Mouse (Mus musculus) kidney, adult 11 months (tissue): ENCODE results near the gene Adgra1.
A peak's percentile ranks its signal among the peaks of the same experiment; 100 is the strongest.

Experiments used
- DNase-seq: peaks from one replicate; pipeline ENCODE4 v3.0.0; 2022

The Adgra1 gene

DNA sequence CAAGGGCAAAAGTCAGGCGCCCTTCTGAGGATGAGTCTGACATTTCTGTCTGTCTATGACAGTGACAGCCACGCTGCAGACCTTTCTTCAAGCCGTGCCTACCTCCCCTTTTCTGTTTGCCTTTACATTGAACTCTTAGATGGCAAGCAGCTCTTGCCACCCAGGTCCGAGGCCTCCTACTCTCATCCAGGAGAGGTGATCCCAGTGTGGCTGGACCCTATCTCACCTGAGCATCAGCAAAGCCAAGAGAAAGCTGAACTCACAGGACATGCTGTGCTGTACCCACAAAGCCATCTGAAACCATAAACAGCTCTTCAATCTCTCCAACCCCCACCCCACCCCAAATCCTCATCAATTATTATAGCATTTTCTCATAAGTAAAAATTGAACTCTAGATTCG, 16.7 kb downstream of the Adgra1 start:
- DNase-seq = no peak

DNA sequence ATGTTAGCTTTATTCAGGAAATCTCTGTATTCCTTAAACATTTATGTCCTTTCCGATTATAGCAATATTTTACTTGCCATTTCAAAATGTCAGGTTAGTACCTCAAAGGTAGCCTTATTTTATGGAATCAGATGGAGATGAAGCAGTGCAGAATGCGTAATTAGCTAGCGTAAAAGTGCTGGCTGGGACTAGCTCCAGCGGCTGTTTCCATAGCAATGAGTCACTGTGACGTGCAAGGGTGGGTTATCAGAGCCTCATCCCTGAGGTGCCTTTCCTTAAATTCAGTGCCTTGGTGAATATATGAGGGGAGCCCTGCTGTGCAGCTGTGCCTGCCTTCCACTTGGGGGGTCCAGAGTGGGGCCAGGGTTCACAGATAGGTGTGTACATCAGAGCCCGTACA, 17.1 kb downstream of the Adgra1 start:
- no peak for DNase-seq

DNA sequence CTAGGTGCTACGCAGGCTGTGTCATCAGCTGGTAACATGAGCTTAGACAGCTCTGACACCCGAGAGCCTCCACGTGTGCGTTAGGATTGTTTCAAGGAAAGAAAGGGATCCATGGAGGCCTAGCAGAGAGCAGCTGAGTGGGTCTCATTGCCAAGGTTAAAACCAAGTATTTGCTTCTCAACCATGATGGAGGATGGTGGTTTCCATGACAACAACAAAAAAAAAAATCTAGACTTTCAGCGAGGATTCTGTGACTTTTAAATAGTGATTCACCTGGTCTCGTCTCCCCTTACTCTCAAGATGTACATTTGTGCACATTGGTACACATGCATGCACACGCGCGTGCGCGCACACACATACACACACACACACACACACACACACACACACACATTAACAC, 21.3 kb downstream of the Adgra1 start:
- no peak for DNase-seq

DNA sequence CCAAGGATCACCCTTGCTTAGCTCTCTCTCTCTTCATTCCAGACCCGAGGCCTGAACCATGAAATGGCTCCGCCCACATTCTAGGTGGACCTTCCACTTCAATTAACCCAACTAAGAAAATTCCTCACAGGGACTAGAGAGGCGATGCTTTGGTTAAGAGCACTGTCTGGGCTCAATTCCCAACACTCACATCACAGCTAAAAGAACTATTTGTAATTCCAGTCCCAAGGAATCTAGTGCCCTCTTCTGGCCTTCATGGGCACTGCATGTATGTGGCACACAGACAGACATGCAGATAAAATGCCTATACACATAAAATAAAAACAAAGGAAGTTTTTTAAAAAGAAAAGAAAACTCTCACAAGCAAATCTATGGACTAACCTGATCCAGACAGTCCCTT, 27.4 kb downstream of the Adgra1 start:
- peak; percentile 30 for DNase-seq

DNA sequence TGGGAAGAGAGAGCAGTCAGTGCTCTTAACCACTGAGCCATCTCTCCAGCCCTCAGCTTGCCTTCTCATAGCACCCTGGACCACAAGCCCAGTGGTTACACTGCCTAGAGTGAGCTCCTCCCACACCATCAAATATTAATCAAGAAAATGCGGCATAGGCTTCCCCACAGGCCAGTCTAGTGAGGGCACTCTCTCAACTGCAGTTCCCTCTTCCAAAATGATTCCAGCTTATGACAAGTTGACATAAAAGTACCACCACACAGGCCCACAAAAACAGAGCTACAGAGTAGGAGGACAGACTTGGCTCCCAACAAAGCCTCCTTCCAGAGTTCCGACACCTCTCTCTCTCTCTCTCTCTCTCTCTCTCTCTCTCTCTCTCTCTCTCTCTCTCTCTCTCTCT, 29.1 kb downstream of the Adgra1 start:
- DNase-seq = no peak

DNA sequence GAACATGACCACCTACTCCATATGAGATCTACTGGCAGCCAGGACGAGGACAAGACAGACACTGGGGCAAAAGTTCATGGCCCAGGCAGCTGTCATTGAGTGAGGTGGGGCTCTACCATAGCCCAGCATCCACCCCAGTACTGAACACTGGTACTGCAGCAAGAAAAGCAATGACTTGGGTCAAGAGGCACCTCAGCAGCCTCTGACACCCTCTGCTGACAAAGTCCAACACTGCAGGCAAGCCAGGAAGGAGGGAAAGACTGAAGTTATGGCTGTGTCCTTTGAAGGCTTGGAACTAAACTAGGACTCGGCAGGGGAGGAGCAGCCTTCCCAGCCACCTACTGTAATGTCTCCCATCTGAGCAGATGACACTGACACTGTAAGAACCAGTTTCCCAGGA, 30.3 kb downstream of the Adgra1 start:
- no peak for DNase-seq

DNA sequence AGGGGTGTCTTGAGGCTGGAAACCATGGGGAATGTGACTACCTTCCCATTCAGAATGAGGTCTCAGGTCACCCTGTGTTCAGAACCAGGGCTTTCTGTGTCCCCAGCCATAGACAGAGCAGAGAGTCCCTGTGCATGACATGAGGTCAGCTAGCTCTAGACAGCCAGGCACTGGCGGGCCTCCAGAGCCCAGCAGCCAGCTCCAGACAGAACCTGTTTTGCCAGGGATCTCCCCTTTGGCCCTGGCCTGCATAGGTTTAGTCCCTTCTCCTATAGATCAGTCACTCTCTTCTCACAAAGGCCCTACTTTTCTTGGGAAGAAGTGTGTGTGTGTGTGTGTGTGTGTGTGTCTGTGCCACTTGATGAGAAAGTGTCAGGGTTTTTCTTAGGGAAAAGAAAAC, 30.9 kb downstream of the Adgra1 start:
- DNase-seq = no peak

DNA sequence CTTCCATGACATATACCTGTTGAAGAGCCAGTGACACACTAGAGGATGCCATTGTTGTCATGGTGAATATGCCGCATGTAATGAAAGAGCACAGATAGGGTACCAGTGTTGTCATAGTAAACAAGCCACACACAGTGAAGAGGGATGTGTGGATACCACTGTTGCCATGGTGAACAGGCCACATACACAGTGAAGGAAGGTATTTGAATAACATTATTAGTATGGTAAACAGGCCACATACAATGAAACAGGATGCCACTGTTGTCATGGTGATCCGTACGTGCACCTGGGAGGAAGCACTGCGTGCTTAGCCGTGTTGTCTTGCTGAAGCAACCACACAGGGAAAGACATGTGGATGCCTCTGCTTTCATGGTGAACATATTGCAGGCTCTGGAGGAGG, 37.0 kb downstream of the Adgra1 start:
- no peak for DNase-seq

DNA sequence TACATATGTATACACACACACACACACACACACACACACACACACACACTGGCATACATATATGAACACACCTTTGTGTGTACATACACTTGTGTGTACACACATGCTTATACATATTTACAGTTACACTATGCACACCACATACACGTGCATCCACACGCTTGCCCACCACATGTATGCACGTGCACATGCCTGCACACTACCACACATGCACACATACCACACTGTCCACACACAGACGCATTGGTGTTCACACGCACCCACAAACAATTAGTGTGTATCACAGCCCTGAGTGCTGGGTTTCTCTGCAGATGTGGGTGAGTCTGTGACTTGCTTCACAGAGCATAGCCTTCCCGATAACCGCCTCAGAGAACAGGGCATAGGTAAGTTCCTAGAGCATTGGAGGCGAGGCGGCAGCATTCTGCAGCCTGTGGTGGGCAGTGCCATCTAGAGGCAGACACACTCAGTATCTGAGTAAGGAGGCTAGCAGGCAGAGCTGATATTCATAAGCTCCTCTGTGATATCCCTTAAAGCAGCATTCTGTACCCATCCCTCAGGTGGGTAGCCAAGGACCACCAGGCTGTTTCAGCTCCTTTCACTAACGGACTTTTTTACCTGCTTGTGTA, 43.3 kb downstream of the Adgra1 start:
- no peak for DNase-seq

DNA sequence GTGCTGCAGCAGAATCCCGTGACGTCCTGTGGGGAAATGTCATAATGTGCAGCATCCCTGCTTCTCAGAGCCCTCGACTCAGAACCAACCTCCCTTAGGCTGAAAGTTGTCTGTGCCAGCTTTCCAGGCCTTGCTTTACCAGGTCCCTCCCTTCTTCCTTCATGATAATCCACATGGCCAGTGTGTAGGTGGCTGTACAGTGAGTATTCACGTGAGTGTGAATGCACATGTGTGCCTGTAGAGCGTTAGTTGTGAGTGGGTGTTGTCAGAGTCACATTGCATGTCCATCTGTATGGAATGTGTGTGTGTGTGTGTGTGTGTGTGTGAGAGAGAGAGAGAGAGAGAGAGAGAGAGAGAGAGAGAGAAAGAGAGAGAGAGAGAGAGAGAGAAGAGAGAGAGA, 44.1 kb downstream of the Adgra1 start:
- no peak for DNase-seq

DNA sequence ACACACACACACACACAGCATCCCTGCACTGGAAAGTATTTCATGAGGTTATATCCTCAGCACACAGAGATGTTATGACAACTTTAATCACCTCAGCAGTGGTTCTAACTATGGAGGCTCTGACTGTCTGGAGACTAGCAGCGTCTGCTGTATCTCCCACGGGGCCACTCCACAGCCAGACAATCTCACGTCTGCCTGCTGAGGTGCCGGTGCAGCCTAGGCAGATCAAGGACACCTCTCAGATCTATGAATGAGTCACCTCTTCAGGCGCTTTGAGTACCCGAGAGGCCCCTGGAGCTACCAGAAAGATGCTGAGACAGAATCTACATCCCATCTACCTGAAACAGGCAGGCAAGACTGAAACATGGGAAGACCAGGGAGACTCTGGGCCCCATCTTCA, 44.6 kb downstream of the Adgra1 start:
- DNase-seq = no peak

DNA sequence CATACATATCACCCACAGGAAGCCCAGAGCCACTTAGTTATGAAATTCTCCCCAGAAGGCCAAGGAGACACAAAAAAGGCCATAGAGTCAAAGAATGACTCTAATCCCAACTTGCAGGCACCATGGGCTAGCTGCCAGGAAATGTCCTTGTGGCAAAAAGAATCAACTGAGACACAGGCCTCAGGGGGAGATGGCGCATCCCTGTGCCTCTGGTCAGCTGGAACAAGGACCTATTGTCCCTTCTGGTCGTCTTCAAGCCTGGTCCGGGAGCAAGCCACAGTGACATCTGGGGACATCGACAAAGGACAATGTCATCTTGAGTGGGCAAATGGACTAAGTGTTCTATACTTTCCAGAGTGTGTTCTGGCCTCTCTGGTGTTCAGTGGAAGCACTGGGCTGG, 49.6 kb downstream of the Adgra1 start:
- no peak for DNase-seq

DNA sequence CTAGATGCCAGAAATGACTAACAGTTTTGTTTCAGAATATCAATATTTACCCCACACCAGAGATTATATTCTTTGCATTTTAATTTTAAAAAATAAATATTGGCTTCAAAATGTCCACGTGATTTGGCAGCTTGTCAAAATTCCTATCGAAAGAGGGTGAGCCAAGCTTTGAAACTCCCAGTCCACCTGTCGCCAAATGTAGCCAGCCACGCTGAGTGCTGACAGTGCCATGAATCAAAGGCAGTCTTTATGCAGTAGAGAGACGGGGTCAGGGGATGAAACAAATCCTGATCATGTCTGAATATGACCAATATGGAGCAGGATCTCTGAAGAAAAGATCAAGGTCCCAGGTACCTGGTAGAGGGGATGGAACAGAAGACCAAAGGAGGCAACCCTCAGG, 57.8 kb downstream of the Adgra1 start:
- no peak for DNase-seq

DNA sequence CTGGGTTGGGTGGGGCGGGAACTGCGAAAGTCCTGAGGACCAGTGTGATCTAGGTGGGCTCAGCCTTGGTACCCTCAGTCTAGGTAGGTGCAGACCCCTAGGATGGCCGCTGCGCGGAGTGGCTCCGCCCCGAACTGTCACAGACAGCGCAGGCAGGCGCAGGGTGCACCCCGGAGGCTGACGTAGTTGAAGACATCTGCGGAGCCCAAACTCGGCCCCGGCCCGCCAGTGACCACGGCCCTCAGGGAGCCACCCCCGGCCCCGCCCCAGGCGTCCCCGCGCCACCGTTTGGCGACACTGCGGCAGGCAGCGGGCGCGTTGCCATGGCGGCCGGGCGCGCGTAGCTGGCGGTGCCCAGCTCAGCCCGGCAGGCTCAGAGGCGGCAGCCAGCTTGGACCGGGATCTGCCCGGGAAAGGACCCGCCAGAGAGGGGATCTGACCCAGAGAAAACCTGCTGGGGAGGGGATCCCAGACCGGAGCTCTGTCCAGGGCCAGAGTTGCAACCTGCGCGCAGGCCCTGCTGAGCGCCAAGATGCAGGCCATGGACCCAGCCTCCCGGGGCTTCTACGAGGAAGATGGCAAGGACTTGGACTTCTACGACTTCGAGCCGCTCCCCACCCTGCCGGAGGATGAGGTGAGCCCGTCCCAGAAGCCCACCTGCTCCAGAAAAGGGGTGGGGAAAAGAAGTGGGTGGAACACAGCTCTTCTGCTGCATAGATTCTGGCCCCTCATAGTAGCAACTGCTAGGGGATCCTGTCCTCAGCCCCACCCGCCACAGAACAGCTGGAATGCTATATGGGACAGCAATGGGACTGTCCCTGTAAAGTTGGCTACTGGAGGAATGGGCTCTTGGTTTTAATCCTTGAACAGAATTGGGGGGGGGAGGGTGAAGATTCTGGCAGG, 60.9 kb downstream of the Adgra1 start, which contains the start of gene Kndc1:
Kndc1 (plus strand) TSS at position 42 of the 903 bp plus-strand sequence.
- no peak for DNase-seq

DNA sequence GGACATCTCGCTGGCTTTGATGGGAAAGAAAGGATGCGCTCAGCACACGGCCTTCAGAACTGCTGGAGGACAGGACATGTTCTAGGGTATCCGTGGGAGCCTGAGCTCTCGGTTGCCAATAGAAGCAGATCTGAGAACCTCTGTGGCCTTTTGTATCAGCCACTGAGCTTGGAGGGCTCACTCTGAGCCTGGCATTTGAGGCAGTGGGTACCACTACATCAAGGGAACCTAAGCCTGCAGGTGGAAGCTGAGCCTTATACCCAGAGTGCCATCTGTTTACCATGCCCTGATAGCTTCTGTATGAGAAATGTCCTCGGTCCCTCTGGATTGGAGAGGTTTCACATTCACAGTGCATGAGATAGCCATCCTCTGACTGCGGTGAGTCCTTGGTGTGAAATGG, 62.3 kb downstream of the Adgra1 start:
- DNase-seq = no peak

DNA sequence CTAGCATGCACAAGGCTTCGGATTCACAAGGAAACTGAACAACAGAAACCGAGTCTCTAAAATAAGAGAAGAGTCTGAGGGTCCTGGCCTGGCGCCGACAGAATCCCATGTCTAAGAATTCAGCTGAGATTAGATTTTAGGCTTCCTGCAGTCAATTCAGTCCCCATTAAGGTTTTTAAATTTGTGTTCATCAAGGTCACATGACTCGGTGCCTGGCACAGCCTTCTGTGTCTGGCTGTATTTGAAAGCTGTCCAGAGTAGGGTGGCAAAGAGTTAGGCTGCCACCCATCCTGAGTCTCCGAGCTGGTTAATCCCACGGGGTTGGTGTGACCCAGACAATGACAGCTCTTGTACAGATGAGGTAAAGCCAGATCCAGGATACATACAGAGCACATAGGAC, 62.8 kb downstream of the Adgra1 start:
- DNase-seq = no peak

DNA sequence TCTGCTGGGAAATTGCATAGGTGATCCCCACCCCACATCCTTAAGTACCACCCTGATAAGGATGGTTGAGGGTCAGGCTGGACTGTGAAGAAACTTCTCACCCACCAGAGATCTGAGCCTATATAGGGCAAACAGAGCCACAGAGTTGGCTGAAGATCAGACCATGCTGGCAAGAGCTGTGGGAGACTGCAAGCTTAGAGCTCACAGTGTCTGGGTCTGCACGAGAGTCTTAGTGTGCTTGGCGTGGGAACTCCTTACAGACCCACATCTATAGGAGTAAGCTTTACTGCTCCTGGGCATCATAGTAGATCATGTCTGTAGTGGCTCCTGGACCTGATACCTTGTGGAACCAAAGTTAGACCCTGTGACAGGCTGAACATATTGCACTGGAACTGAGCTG, 64.6 kb downstream of the Adgra1 start:
- no peak for DNase-seq

DNA sequence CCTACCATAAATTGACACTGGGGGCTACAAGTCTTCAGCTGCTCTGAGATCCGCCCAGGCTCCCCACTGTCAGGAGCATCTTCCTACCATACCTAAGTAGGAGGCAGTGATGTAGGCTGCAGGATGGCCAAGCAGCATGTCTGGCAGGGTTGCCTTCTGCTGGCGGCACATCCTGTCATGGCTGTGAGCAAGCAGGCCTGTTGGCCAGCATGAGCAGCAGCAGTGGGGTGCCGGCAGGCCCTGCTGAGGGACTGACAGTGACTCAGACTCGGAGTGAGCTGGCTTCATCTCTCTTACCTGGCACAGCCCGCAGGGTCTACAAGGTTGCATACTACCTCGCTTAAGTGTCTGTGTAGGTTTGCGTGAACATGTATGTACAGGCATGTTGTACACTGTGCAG, 65.5 kb downstream of the Adgra1 start:
- no peak for DNase-seq

DNA sequence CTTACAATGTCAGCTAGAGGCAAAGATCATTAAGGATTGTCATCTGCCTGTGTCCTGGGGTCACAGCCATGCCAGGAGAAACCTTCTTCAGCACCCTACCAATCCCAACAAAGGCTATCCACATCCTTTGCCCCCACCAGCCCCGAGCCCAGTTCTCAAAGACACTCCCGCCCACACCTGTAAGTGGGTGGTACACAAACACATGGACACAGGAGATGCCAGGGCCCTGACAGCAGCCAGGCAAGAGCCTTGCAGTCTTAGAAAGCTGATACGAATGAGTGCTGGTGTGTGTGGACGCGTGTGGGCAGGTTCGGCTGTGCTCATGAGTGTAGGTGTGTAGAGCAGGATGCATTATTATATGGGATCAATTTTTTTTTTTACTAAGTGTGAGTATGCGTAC, 66.5 kb downstream of the Adgra1 start:
- DNase-seq = no peak

DNA sequence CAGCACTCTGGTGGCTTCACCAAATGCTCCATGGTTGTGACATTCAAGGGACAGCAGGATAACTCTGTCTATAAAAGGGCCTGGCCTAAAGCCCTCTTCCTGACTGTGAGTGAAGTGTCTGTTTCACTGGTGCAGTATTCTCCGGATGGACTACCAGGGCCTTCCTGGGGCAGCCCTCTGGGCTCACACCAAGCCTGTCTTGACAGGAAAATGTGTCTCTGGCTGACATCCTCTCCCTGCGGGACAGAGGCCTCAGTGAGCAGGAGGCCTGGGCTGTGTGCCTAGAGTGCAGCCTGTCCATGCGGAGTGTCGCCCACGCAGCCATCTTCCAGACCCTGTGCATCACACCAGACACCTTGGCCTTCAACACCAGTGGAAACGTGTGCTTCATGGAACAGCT, 66.9 kb downstream of the Adgra1 start:
- DNase-seq = no peak

DNA sequence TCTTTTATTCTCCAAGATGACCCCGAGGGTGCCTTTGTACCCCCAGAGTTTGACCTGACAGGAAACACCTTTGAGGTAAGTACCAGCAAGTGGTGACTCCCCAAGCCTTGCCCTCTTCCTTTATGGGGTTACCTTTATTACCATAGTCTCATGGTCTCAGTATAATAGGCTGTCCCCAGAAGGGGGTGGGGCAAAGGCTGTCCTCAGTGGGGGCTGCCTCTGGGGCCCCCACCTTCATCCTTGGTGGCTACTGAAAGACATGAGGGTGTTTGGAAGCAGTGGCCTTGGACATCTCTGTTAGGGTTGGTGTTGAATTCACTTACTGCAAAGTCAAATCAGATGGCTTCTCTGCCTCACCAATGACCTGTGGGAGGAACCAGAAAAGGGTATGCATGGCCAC, 68.0 kb downstream of the Adgra1 start:
- DNase-seq = no peak

DNA sequence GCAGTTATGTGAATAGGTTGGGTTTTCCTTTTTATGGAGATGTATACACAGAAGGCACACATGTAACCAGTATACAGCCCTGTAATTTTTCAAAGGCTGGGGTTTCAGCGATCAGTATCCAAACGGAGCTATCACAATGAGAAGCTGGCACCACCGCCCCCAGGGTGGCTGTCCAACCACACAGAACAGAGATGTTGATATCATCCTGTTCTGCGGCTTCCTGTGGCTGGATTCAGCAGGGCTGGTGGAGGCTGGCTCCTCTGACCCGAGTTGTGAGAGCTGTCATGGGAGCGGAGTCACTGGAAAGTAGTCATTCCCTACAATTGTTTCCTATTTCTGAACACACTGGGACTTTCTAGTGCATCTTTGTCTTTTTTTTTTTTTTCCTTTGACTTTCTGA, 71.3 kb downstream of the Adgra1 start:
- no peak for DNase-seq

DNA sequence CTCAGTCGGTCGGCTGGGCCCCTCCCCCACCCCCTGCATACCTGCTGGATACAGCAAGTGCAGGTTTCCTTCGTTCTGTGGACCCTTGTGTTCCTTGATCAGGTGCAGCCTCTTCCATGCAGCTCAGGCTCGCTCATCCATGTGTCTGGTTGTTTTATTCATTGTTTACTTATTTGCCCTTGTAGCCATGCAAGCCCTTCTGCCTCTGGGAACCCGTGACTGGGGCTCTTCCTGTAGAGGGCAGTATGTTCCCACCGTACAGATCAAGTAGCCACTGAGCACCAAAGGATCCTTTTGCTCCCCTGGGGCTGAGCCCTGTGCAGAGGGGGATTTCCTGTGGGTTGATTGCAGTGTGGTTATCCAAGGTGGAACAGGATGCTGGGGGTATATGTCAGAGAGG, 71.7 kb downstream of the Adgra1 start:
- DNase-seq = peak; percentile 13

DNA sequence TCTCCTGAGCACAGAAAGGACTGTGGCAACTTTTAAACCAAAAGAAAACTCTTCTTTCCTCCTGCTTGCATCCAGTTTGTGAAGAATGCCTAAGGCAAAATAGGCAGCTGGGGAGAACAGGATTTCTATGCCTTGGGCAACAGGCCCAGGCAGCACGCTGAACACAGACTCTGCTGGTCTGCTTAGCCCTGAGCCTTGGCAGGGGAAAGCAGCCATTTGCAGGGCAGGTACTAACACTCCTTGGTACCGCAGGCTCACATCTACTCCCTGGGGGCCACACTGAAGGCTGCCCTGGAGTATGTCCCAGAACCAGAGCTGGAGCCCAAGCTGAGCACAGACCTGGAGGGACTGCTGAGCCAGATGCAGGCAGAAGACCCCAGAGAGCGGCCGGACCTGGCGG, 74.2 kb downstream of the Adgra1 start:
- no peak for DNase-seq

DNA sequence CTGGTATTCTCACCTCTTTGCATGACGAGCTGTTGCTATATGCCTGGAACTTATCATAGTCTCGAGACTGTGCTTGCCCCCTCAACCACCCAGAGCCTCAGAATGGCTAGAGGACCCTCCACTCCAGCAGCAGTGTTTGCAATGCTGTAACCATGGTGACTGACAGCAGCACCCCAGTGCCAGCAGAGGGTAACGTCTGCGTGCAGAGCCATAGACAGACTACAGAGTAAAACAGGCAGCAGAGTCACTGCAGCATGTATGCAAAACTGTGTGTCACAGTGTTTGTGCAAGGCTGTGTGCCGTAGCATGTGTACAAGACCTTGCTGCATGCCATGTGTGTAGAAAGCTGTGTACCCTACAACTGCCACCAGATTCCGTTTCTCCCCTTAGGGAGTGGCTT, 75.5 kb downstream of the Adgra1 start:
- DNase-seq = no peak
